Mouse (Mus musculus): ENCODE data around the gene 4931440F15Rik.

GRCm38 (mm10) chr11:29870174-29870573 is 44.7 kb upstream of the 4931440F15Rik start:
- TF ChIP-seq CTCF (conservative IDR thresholded peaks at IDR 0.05; ENCODE audit: low read length), result no peak
- no peak for TF ChIP-seq POU5F1 (IDR thresholded peaks at IDR 0.05; ENCODE audit: borderline replicate concordance, low read length)
